Mouse (Mus musculus): Measurements from ENCODE around the gene Prpf31. TPM values are rescaled to one million over a fixed set of nuclear protein-coding genes. Genes with fewer than 3 reads are reported as not detected.
A peak's percentile ranks its signal among the peaks of the same experiment; 100 is the strongest.
"Not testable (repeated sequence)": the region's sequence is repeated elsewhere in the genome, so short reads cannot be mapped to it uniquely, and the experiment has no call there.

The Prpf31 gene
- 15.1 and 21.1 TPM in 2 replicates for total RNA-seq (2015)
- total RNA-seq (2017) = 51.0 and 66.7 TPM in 2 replicates

- peak; percentile 95 for ATAC-seq (ENCODE audit: poor library complexity, severe bottlenecking)
These were observed at the start of gene Prpf31, which contains the start of gene Tfpt for GRCm38 (mm10) chr7:3629543-3630477. Prpf31 (plus strand) TSS chr7:3629985. Tfpt (minus strand) TSS chr7:3629929.

GRCm38 (mm10) chr7:3580029-3580428 lies 49.8 kb upstream of the Prpf31 start:
- no peak for ATAC-seq (ENCODE audit: poor library complexity, severe bottlenecking)

GRCm38 (mm10) chr7:3585763-3586162 lies 44.0 kb upstream of the Prpf31 start:
- ATAC-seq (ENCODE audit: poor library complexity, severe bottlenecking) = no peak

GRCm38 (mm10) chr7:3586255-3586654 lies 43.5 kb upstream of the Prpf31 start:
- no peak for ATAC-seq (ENCODE audit: poor library complexity, severe bottlenecking)

- no peak for ATAC-seq (ENCODE audit: poor library complexity, severe bottlenecking)
These were observed 42.5 kb upstream of the Prpf31 start for GRCm38 (mm10) chr7:3587292-3587691.

- ATAC-seq (ENCODE audit: poor library complexity, severe bottlenecking) = no peak
These were observed 39.2 kb upstream of the Prpf31 start for GRCm38 (mm10) chr7:3590550-3590949.

GRCm38 (mm10) chr7:3591534-3591933 lies 38.3 kb upstream of the Prpf31 start:
- ATAC-seq (ENCODE audit: poor library complexity, severe bottlenecking) = no peak

GRCm38 (mm10) chr7:3593855-3594254 lies 35.9 kb upstream of the Prpf31 start:
- no peak for ATAC-seq (ENCODE audit: poor library complexity, severe bottlenecking)

- ATAC-seq (ENCODE audit: poor library complexity, severe bottlenecking) = peak; percentile 30; the same call in 1 of the 2 replicates
These were observed 35.1 kb upstream of the Prpf31 start for GRCm38 (mm10) chr7:3594686-3595085.

GRCm38 (mm10) chr7:3595146-3595545 lies 34.6 kb upstream of the Prpf31 start:
- peak; percentile 75 for ATAC-seq (ENCODE audit: poor library complexity, severe bottlenecking)

GRCm38 (mm10) chr7:3597755-3598154 lies 32.0 kb upstream of the Prpf31 start:
- ATAC-seq (ENCODE audit: poor library complexity, severe bottlenecking) = not testable (repeated sequence)

- ATAC-seq (ENCODE audit: poor library complexity, severe bottlenecking) = peak; percentile 88
These were observed 28.7 kb upstream of the Prpf31 start for GRCm38 (mm10) chr7:3601119-3601518.

GRCm38 (mm10) chr7:3606798-3607197 lies 23.0 kb upstream of the Prpf31 start:
- peak; percentile 75 for ATAC-seq (ENCODE audit: poor library complexity, severe bottlenecking)

GRCm38 (mm10) chr7:3607391-3607790 lies 22.4 kb upstream of the Prpf31 start:
- ATAC-seq (ENCODE audit: poor library complexity, severe bottlenecking) = no peak; the same call in 1 of the 2 replicates

GRCm38 (mm10) chr7:3608668-3609067 lies 21.1 kb upstream of the Prpf31 start:
- ATAC-seq (ENCODE audit: poor library complexity, severe bottlenecking) = no peak

GRCm38 (mm10) chr7:3609082-3609481 lies 20.7 kb upstream of the Prpf31 start:
- no peak for ATAC-seq (ENCODE audit: poor library complexity, severe bottlenecking)

GRCm38 (mm10) chr7:3610437-3610836 lies 19.3 kb upstream of the Prpf31 start:
- ATAC-seq (ENCODE audit: poor library complexity, severe bottlenecking) = no peak

GRCm38 (mm10) chr7:3611006-3611405 lies 18.8 kb upstream of the Prpf31 start:
- no peak for ATAC-seq (ENCODE audit: poor library complexity, severe bottlenecking)

- ATAC-seq (ENCODE audit: poor library complexity, severe bottlenecking) = no peak
These were observed 15.8 kb upstream of the Prpf31 start for GRCm38 (mm10) chr7:3614021-3614420.

GRCm38 (mm10) chr7:3616057-3616388 lies 13.8 kb upstream of the Prpf31 start, which contains the start of gene Oscar:
Oscar (minus strand) TSS chr7:3616157.
- no peak for ATAC-seq (ENCODE audit: poor library complexity, severe bottlenecking)

GRCm38 (mm10) chr7:3616389-3617241 lies 13.2 kb upstream of the Prpf31 start:
- ATAC-seq (ENCODE audit: poor library complexity, severe bottlenecking) = no peak
